ENCODE assay signal across 30 mouse cellular contexts in genomic region chr13:29580009-29580408, GRCm38 (mm10).
"Had no signal": no experiment of that assay in that cellular context is flagged by ENCODE, and none has a peak within 500 bp of the region (broad histone marks: within the 10 kb centered on the region; RNA-seq: fewer than 3 reads in every experiment).

No protein-coding gene starts in this region.

- H3K4me3 ChIP-seq: limb, embryonic 10.5 days; limb, embryonic 12.5 days; limb, embryonic 13.5 days; limb, embryonic 15.5 days; liver, embryonic 12.5 days; liver, embryonic 13.5 days; liver, embryonic 15.5 days; lung, embryonic 15.5 days; megakaryocyte, embryonic 14.5 days; midbrain, embryonic 10.5 days; midbrain, embryonic 12.5 days; midbrain, embryonic 13.5 days; midbrain, embryonic 15.5 days; myocyte; neural tube, embryonic 12.5 days had no signal

- H3K9me3 ChIP-seq: limb, embryonic 10.5 days; limb, embryonic 12.5 days; limb, embryonic 13.5 days; limb, embryonic 15.5 days; liver, embryonic 12.5 days; liver, embryonic 13.5 days; liver, embryonic 15.5 days; lung, embryonic 15.5 days; megakaryocyte, embryonic 14.5 days; midbrain, embryonic 12.5 days; midbrain, embryonic 15.5 days; neural tube, embryonic 12.5 days had no signal

- H3K27me3 ChIP-seq: limb, embryonic 12.5 days; limb, embryonic 13.5 days; limb, embryonic 15.5 days; liver, embryonic 12.5 days; liver, embryonic 13.5 days; liver, embryonic 15.5 days; lung, embryonic 15.5 days; megakaryocyte, embryonic 14.5 days; midbrain, embryonic 12.5 days; midbrain, embryonic 13.5 days; midbrain, embryonic 15.5 days; neural tube, embryonic 12.5 days had no signal

- H3K4me2 ChIP-seq: limb, embryonic 12.5 days; limb, embryonic 13.5 days; limb, embryonic 15.5 days; liver, embryonic 11.5 days; liver, embryonic 12.5 days; liver, embryonic 13.5 days; liver, embryonic 15.5 days; lung, embryonic 14.5 days; lung, embryonic 15.5 days; midbrain, embryonic 11.5 days; midbrain, embryonic 12.5 days; midbrain, embryonic 13.5 days; midbrain, embryonic 15.5 days; neural tube, embryonic 12.5 days had no signal

- H3K9ac ChIP-seq: limb, embryonic 12.5 days; limb, embryonic 13.5 days; limb, embryonic 15.5 days; liver, embryonic 12.5 days; liver, embryonic 13.5 days; liver, embryonic 14.5 days; liver, embryonic 15.5 days; liver, postnatal 0 days; lung, embryonic 14.5 days; lung, embryonic 15.5 days; midbrain, embryonic 12.5 days; midbrain, embryonic 13.5 days; midbrain, embryonic 15.5 days; neural tube, embryonic 12.5 days had no signal

- H3K27ac ChIP-seq: limb, embryonic 12.5 days; limb, embryonic 13.5 days; limb, embryonic 15.5 days; liver, embryonic 12.5 days; liver, embryonic 13.5 days; liver, embryonic 14.5 days; liver, embryonic 15.5 days; lung, embryonic 15.5 days; macrophage; midbrain, embryonic 10.5 days; midbrain, embryonic 13.5 days; midbrain, embryonic 15.5 days; neural tube, embryonic 12.5 days had no signal

- H3K36me3 ChIP-seq: limb, embryonic 10.5 days; limb, embryonic 12.5 days; limb, embryonic 13.5 days; limb, embryonic 15.5 days; liver, embryonic 12.5 days; liver, embryonic 13.5 days; liver, embryonic 15.5 days; lung, embryonic 15.5 days; midbrain, embryonic 10.5 days; midbrain, embryonic 12.5 days; midbrain, embryonic 13.5 days; midbrain, embryonic 15.5 days; neural tube, embryonic 12.5 days had no signal

- H3K4me1 ChIP-seq: liver, embryonic 12.5 days; liver, embryonic 13.5 days; liver, embryonic 15.5 days; megakaryocyte, embryonic 14.5 days; midbrain, embryonic 15.5 days had no signal

- DNase-seq: left cerebral cortex, postnatal 4 days; liver; liver, embryonic 13.5 days; liver, postnatal 0 days; lung, adult 18-20 months; lung, adult 2 months; lung, embryonic 14.5 days; lung, postnatal 10 days; lung, postnatal 14 days; lung, postnatal 36 days; lung, postnatal 4 days; midbrain, embryonic 14.5 days had no signal
